Mouse (Mus musculus): ENCODE data around the gene Rsrc1. TPM values are rescaled to one million over a fixed set of nuclear protein-coding genes. Genes with fewer than 3 reads are reported as not detected.
"Not testable (repeated sequence)": the region's sequence is repeated elsewhere in the genome, so short reads cannot be mapped to it uniquely, and the experiment has no call there.

The Rsrc1 gene
- polyA plus RNA-seq, 1 experiment, result 36.8 TPM

- TF ChIP-seq CTCF (IDR thresholded peaks at IDR 0.05; ENCODE audit: low read depth, low read length) (no peak), POLR2A (IDR thresholded peaks at IDR 0.05; ENCODE audit: borderline replicate concordance, low read depth, low read length) (no peak)
- H3K4me3 ChIP-seq (ENCODE audit: insufficient read depth, low read length), result no peak overlapping the region
- H3K4me1 ChIP-seq (ENCODE audit: control insufficient read depth, insufficient read depth, low read length), result no peaks in the 10 kb centered on the region
- H3K27ac ChIP-seq (ENCODE audit: insufficient read depth, low read depth, low read length), result no peak overlapping the region
Observed at GRCm38 (mm10) chr3:67232617-67233241, 251.5 kb downstream of the Rsrc1 start.

GRCm38 (mm10) chr3:67242451-67242850 lies 261.3 kb downstream of the Rsrc1 start:
- not testable (repeated sequence) for H3K27ac ChIP-seq (ENCODE audit: insufficient read depth, low read depth, low read length); H3K4me1 ChIP-seq (ENCODE audit: control insufficient read depth, insufficient read depth, low read length); H3K4me3 ChIP-seq (ENCODE audit: insufficient read depth, low read length)

- no peaks in the 10 kb centered on the region for H3K4me1 ChIP-seq (ENCODE audit: control insufficient read depth, insufficient read depth, low read length)
- H3K27ac ChIP-seq (ENCODE audit: insufficient read depth, low read depth, low read length), result no peak overlapping the region
- H3K4me3 ChIP-seq (ENCODE audit: insufficient read depth, low read length), result no peak overlapping the region
Observed at GRCm38 (mm10) chr3:67267448-67267847, 286.3 kb downstream of the Rsrc1 start.

DNA sequence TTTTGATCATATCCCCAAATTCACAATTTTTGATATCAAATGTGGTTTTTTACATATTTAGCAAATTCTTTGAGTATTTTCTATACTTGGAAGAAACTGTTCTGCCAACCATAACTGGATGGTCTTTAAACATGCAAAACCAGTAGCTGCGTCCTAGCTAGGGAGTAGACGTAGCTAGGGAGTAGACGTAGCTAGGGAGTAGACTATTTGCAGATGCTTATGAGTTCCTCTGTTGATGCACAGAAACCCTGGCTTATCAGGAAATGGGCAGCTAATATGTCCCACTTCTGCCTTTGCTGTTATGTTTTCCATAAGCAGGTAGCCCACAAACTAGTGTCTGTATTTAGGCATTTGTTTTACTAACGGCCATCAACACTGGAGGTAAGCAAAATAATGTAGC lies 298.6 kb downstream of the Rsrc1 start:
- TF ChIP-seq CTCF (IDR thresholded peaks at IDR 0.05; ENCODE audit: low read depth, low read length), result no peak
- no peak for TF ChIP-seq POLR2A (IDR thresholded peaks at IDR 0.05; ENCODE audit: borderline replicate concordance, low read depth, low read length)

More at GRCm38 (mm10) chr3:67267448-67267847, 286.3 kb downstream of the Rsrc1 start:
- TF ChIP-seq POLR2A (IDR thresholded peaks at IDR 0.05; ENCODE audit: borderline replicate concordance, low read depth, low read length) (no peak), CTCF (IDR thresholded peaks at IDR 0.05; ENCODE audit: low read depth, low read length) (no peak)

DNA sequence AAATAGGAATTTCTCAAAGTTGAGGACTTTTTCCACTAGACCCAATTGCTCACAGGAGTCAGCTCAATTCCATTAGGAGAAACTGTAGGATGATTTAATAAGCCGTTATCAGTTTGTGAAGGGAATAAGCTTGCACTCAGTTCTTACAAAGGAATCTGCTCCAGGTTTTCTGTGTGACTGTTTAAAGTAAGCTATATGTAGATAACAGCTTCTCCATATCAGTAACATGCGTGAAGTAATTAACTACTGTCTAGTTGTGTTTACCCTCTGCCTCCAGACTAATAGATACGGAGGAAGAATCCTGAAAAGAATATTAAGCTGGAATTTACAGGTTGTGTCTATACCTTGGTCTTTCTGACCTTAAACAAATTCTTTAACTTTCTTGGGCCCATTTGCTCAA lies 299.1 kb downstream of the Rsrc1 start:
- no peaks in the 10 kb centered on the region for H3K4me1 ChIP-seq (ENCODE audit: control insufficient read depth, insufficient read depth, low read length)
- H3K4me3 ChIP-seq (ENCODE audit: insufficient read depth, low read length), result no peak overlapping the region
- no peak overlapping the region for H3K27ac ChIP-seq (ENCODE audit: insufficient read depth, low read depth, low read length)
- TF ChIP-seq POLR2A (IDR thresholded peaks at IDR 0.05; ENCODE audit: borderline replicate concordance, low read depth, low read length) (no peak), CTCF (IDR thresholded peaks at IDR 0.05; ENCODE audit: low read depth, low read length) (no peak)

More for the DNA sequence above, 298.6 kb downstream of the Rsrc1 start:
- no peak overlapping the region for H3K4me3 ChIP-seq (ENCODE audit: insufficient read depth, low read length)
- no peaks in the 10 kb centered on the region for H3K4me1 ChIP-seq (ENCODE audit: control insufficient read depth, insufficient read depth, low read length)
- no peak overlapping the region for H3K27ac ChIP-seq (ENCODE audit: insufficient read depth, low read depth, low read length)

GRCm38 (mm10) chr3:67284039-67284438 lies 302.8 kb downstream of the Rsrc1 start:
- H3K27ac ChIP-seq (ENCODE audit: insufficient read depth, low read depth, low read length), result no peak overlapping the region
- no peak for TF ChIP-seq POLR2A (IDR thresholded peaks at IDR 0.05; ENCODE audit: borderline replicate concordance, low read depth, low read length)
- TF ChIP-seq CTCF (IDR thresholded peaks at IDR 0.05; ENCODE audit: low read depth, low read length), result no peak
- H3K4me1 ChIP-seq (ENCODE audit: control insufficient read depth, insufficient read depth, low read length), result no peaks in the 10 kb centered on the region

GRCm38 (mm10) chr3:67284848-67285247 lies 303.7 kb downstream of the Rsrc1 start:
- no peak for TF ChIP-seq POLR2A (IDR thresholded peaks at IDR 0.05; ENCODE audit: borderline replicate concordance, low read depth, low read length)
- TF ChIP-seq CTCF (IDR thresholded peaks at IDR 0.05; ENCODE audit: low read depth, low read length), result no peak
- no peak overlapping the region for H3K27ac ChIP-seq (ENCODE audit: insufficient read depth, low read depth, low read length)
- H3K4me3 ChIP-seq (ENCODE audit: insufficient read depth, low read length), result no peak overlapping the region
- H3K4me1 ChIP-seq (ENCODE audit: control insufficient read depth, insufficient read depth, low read length), result no peaks in the 10 kb centered on the region

More at GRCm38 (mm10) chr3:67284039-67284438, 302.8 kb downstream of the Rsrc1 start:
- no peak overlapping the region for H3K4me3 ChIP-seq (ENCODE audit: insufficient read depth, low read length)

DNA sequence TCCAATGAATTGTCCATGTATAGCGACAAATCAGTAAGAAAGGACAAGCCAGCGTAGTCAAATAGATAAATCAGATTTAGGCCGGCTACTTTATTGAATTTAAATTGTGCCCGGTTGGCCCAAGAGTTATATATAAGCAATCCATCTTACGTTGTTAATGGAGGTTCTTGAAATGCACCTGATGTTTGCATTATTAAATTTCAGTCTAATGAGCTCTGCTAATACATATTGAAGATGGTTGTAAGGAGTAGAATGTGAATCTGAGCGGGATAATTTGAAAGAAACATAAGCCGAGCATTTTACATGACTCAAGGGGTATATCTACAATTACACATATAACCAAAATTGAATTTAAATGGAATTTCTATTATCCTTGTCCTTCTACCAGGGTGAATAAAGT lies 307.5 kb downstream of the Rsrc1 start:
- TF ChIP-seq POLR2A (IDR thresholded peaks at IDR 0.05; ENCODE audit: borderline replicate concordance, low read depth, low read length), result no peak
- TF ChIP-seq CTCF (IDR thresholded peaks at IDR 0.05; ENCODE audit: low read depth, low read length), result no peak
- H3K4me3 ChIP-seq (ENCODE audit: insufficient read depth, low read length), result no peak overlapping the region
- H3K4me1 ChIP-seq (ENCODE audit: control insufficient read depth, insufficient read depth, low read length), result no peaks in the 10 kb centered on the region
- H3K27ac ChIP-seq (ENCODE audit: insufficient read depth, low read depth, low read length), result no peak overlapping the region

GRCm38 (mm10) chr3:67289482-67289881 lies 308.3 kb downstream of the Rsrc1 start:
- TF ChIP-seq CTCF (IDR thresholded peaks at IDR 0.05; ENCODE audit: low read depth, low read length) (no peak), POLR2A (IDR thresholded peaks at IDR 0.05; ENCODE audit: borderline replicate concordance, low read depth, low read length) (no peak)
- H3K27ac ChIP-seq (ENCODE audit: insufficient read depth, low read depth, low read length), result no peak overlapping the region
- no peaks in the 10 kb centered on the region for H3K4me1 ChIP-seq (ENCODE audit: control insufficient read depth, insufficient read depth, low read length)
- H3K4me3 ChIP-seq (ENCODE audit: insufficient read depth, low read length), result no peak overlapping the region

GRCm38 (mm10) chr3:67308725-67309124 lies 327.5 kb downstream of the Rsrc1 start:
- no peak overlapping the region for H3K4me3 ChIP-seq (ENCODE audit: insufficient read depth, low read length)
- TF ChIP-seq POLR2A (IDR thresholded peaks at IDR 0.05; ENCODE audit: borderline replicate concordance, low read depth, low read length) (no peak), CTCF (IDR thresholded peaks at IDR 0.05; ENCODE audit: low read depth, low read length) (no peak)
- no peaks in the 10 kb centered on the region for H3K4me1 ChIP-seq (ENCODE audit: control insufficient read depth, insufficient read depth, low read length)
- no peak overlapping the region for H3K27ac ChIP-seq (ENCODE audit: insufficient read depth, low read depth, low read length)

Measured in bone marrow macrophage, adult 2 months (primary cell).